Mouse (Mus musculus) heart, postnatal 0 days (tissue): ENCODE measurements at regions not wholly inside any gene's neighbourhood (a gene's known extent, or its start where the extent isn't known, plus 50 kb on each side); places are given as distances from the start of the nearest gene placed in this dataset.

Source experiments
- ATAC-seq: fragments of 200-750 bp; cut with Nextera tagmentation; 2 replicates; pipeline ENCODE4 v1.8.0; 2017; ENCODE audit warnings: low read depth, moderate number of reproducible peaks, moderate library complexity; ENCODE audit not compliant: insufficient read depth
- DNase-seq: peaks from one replicate; pipeline ENCODE4 v3.0.0-alpha.2; 2016; ENCODE audit warnings: low spot score
- H3K27ac ChIP-seq: fragments of 300-500 bp; sonication (generic); 2 replicates; pipeline ENCODE4 v1.5.1; 2014; ENCODE audit warnings: low read depth, mild to moderate bottlenecking
- H3K27me3 ChIP-seq: fragments of 300-500 bp; sonication (generic); 2 replicates; pipeline ENCODE4 v1.6.1; 2014; ENCODE audit warnings: low read length, mixed read lengths; ENCODE audit not compliant: control insufficient read depth, insufficient read depth
- H3K36me3 ChIP-seq: fragments of 300-500 bp; sonication (generic); replicated peaks from 2 replicates; pipeline ENCODE4 v1.6.1; 2014; ENCODE audit warnings: low read length, mixed read lengths; ENCODE audit not compliant: control insufficient read depth, insufficient read depth
- H3K4me1 ChIP-seq: fragments of 300-500 bp; sonication (generic); 2 replicates; pipeline ENCODE4 v1.6.1; 2014; ENCODE audit warnings: antibody characterized with exemption; ENCODE audit not compliant: control insufficient read depth, insufficient read depth
- H3K4me2 ChIP-seq: fragments of 300-500 bp; sonication (generic); 2 replicates; pipeline ENCODE4 v1.6.1; 2014; ENCODE audit warnings: low read depth, mild to moderate bottlenecking, low read length, moderate library complexity
- H3K4me3 ChIP-seq: fragments of 300-500 bp; sonication (generic); 2 replicates; pipeline ENCODE4 v1.5.1; 2014; ENCODE audit warnings: low read depth, low read length
- H3K9ac ChIP-seq: fragments of 300-500 bp; sonication (generic); replicated peaks from 2 replicates; pipeline ENCODE4 v1.6.1; 2014; ENCODE audit warnings: low read depth, low read length, mixed read lengths
- H3K9me3 ChIP-seq: fragments of 300-500 bp; sonication (generic); replicated peaks from 2 replicates; pipeline ENCODE4 v1.6.1; 2016; ENCODE audit warnings: low read length; ENCODE audit not compliant: control insufficient read depth
- CTCF ChIP-seq: IDR thresholded peaks from 2 replicates; pipeline ENCODE4 v1.5.1; 2016; ENCODE audit warnings: antibody characterized with exemption, control low read depth, low read depth
- EP300 ChIP-seq: IDR thresholded peaks from 2 replicates; pipeline ENCODE4 v1.6.1; 2016; ENCODE audit warnings: antibody characterized with exemption, low read depth
- WGBS: fragments of 180-500 bp; shearing (Covaris S2); extraction: QIAGEN DNeasy Blood & Tissue Kit; methylation state at CpG from one replicate; pipeline ENCODE4 v1.1.7; 2014; 5-methylcytosine and 5-hydroxymethylcytosine counted together

GRCm38 (mm10) chr13:82849037-82849436, 654.8 kb upstream of the Mef2c start:
- Histone ChIP-seq H3K9ac (no peak overlapping the region), H3K4me2 (peak overlapping the region; percentile 9; the same call in 1 of the 2 replicates)
- WGBS = 37% methylated on average over 3 of the region's 3 CpGs

DNA sequence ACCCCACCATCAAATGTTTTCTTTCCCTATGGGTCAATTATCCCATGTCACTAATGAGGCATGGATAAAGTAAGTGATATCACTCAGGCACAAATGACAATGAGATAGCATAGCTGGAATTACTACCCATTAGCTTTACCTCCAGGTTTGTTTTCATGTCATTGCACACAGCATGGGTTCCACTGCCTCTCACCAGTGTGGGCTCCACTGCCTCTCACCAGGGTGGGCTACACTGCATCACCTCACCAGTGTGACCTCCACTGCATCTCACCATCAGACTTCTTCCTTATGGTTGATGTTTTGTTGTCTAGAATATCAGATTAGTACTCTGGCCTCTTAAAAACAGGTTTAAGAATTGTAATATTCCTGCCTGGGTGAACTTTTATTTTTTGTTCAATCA, 634.0 kb upstream of the Mef2c start:
- ATAC-seq (no peak), DNase-seq (no peak)
- Histone ChIP-seq H3K4me2 (no peak overlapping the region), H3K9ac (no peak overlapping the region), H3K4me1 (no peaks in the 10 kb centered on the region), H3K9me3 (no peaks in the 10 kb centered on the region), H3K36me3 (no peaks in the 10 kb centered on the region), H3K27me3 (no peaks in the 10 kb centered on the region), H3K4me3 (no peak overlapping the region), H3K27ac (no peak overlapping the region)
- TF ChIP-seq EP300 = no peak
- no peak for TF ChIP-seq CTCF

More at GRCm38 (mm10) chr13:82849037-82849436, 654.8 kb upstream of the Mef2c start:
- peak; percentile 59 for DNase-seq
- Histone ChIP-seq H3K36me3 (no peaks in the 10 kb centered on the region), H3K9me3 (no peaks in the 10 kb centered on the region), H3K4me1 (peaks cover 5% of the 10 kb centered on the region), H3K27me3 (no peaks in the 10 kb centered on the region), H3K27ac (peak overlapping the region; percentile 34; the same call in 1 of the 2 replicates), H3K4me3 (no peak overlapping the region)
- ATAC-seq = peak; percentile 80
- TF ChIP-seq EP300 = no peak
- TF ChIP-seq CTCF = no peak

GRCm38 (mm10) chr13:82874091-82874490, 629.7 kb upstream of the Mef2c start:
- Histone ChIP-seq H3K4me2 (no peak overlapping the region), H3K27ac (no peak overlapping the region), H3K36me3 (no peaks in the 10 kb centered on the region), H3K4me3 (no peak overlapping the region), H3K9me3 (no peaks in the 10 kb centered on the region), H3K27me3 (no peaks in the 10 kb centered on the region), H3K4me1 (no peaks in the 10 kb centered on the region), H3K9ac (no peak overlapping the region)
- no peak for DNase-seq
- ATAC-seq = no peak
- WGBS = 73% methylated on average over 1 of the region's 1 CpGs
- TF ChIP-seq EP300 (no peak), CTCF (no peak)

DNA sequence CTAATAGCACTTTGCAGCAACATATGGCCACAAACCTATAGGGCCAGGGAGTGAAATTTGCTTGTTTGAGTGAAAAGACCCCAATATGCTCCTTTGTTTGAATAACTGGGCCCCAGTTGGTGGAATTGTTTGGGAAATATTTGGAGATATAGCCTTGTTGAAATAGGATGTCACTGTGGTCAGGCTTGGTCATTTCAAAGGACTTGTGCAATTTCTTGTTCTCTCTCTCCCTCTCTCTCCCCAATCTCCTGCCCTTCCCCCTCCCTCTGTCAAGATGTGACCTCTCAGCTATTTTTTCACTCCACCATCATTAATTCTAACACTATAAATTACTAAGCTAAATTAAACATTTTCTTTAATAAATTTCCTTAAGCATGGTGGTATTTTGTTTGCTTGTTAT, 620.5 kb upstream of the Mef2c start:
- no peak overlapping the region for H3K9ac ChIP-seq
- no peak overlapping the region for H3K4me3 ChIP-seq
- TF ChIP-seq CTCF (no peak), EP300 (no peak)
- H3K27me3 ChIP-seq = no peaks in the 10 kb centered on the region
- no peak overlapping the region for H3K4me2 ChIP-seq
- H3K4me1 ChIP-seq = no peaks in the 10 kb centered on the region
- no peak overlapping the region for H3K27ac ChIP-seq
- no peak for ATAC-seq
- no peaks in the 10 kb centered on the region for H3K9me3 ChIP-seq
- DNase-seq = no peak
- no peaks in the 10 kb centered on the region for H3K36me3 ChIP-seq

DNA sequence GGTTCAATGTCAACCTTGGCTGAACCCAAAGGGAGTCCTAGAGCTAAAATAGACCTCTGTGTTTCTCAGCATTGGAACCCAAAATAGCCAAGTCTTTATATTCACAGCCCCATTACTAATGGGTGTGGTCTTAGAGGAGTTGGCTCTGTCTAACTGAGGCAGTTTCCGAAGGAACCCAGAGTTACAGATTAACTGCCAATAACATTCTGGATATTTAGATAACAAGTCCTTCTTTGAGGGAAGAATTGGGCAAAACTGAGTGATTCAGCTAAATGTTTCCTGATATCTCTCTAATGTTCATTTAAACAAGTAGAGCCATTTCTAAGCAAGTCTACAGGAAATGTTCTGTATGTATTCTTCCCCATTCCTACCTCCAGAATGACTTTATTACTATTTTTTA, 615.1 kb upstream of the Mef2c start:
- TF ChIP-seq EP300 (no peak), CTCF (no peak)
- H3K27me3 ChIP-seq = no peaks in the 10 kb centered on the region
- H3K4me2 ChIP-seq = no peak overlapping the region
- no peaks in the 10 kb centered on the region for H3K9me3 ChIP-seq
- no peak for DNase-seq
- peaks cover 7% of the 10 kb centered on the region for H3K4me1 ChIP-seq
- no peak overlapping the region for H3K9ac ChIP-seq
- no peak overlapping the region for H3K27ac ChIP-seq
- H3K4me3 ChIP-seq = no peak overlapping the region
- no peaks in the 10 kb centered on the region for H3K36me3 ChIP-seq
- 74% methylated on average over 1 of the region's 1 CpGs for WGBS
- ATAC-seq = no peak

DNA sequence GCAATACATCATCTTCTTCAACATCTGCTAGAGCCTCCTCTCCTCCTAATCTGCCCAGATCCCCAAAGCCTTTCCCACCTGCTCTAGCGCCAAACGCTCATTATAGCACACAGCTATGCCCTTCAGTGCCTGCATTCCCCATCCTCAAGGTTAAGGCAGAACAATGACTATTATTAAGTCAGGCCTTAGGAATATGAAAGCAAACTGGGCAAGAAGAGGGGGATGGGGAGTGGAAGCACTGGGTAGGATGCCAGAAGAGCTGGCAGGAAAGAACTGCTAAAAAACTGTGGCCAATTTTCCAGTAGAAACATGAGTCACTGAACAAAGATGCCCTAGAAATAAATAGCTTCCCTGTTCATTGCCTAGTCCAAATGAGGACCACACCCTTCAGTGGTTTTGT, 611.1 kb upstream of the Mef2c start:
- Histone ChIP-seq H3K27me3 (no peaks in the 10 kb centered on the region), H3K36me3 (no peaks in the 10 kb centered on the region), H3K27ac (peak overlapping the region; percentile 39; the same call in 1 of the 2 replicates), H3K9me3 (no peaks in the 10 kb centered on the region), H3K4me3 (no peak overlapping the region), H3K4me1 (peaks cover 7% of the 10 kb centered on the region), H3K9ac (no peak overlapping the region), H3K4me2 (no peak overlapping the region)
- TF ChIP-seq CTCF (no peak), EP300 (no peak)
- ATAC-seq = peak; percentile 81
- WGBS = 33% methylated on average over 2 of the region's 2 CpGs
- DNase-seq = peak; percentile 52
